Mouse (Mus musculus) kidney, adult 11 months (tissue): ENCODE measurements at regions not wholly inside any gene's neighbourhood (a gene's known extent, or its start where the extent isn't known, plus 50 kb on each side); places are given as distances from the start of the nearest gene placed in this dataset.

Source experiments
- DNase-seq: peaks from one replicate; pipeline ENCODE4 v3.0.0; 2022

GRCm38 (mm10) chr9:120677216-120677615, 106.0 kb downstream of the Rpl14 start:
- DNase-seq, result no peak

GRCm38 (mm10) chr9:120679822-120680426, 108.7 kb downstream of the Rpl14 start:
- DNase-seq, result no peak

GRCm38 (mm10) chr9:120681404-120681803, 110.2 kb downstream of the Rpl14 start:
- no peak for DNase-seq

- peak; percentile 21 for DNase-seq
Observed at GRCm38 (mm10) chr9:120685961-120686360, 114.7 kb downstream of the Rpl14 start.

GRCm38 (mm10) chr9:120689025-120689424, 117.8 kb downstream of the Rpl14 start:
- DNase-seq, result no peak

- DNase-seq, result no peak
Observed at GRCm38 (mm10) chr9:120690510-120690909, 119.3 kb downstream of the Rpl14 start.

- DNase-seq, result peak; percentile 88
Observed at GRCm38 (mm10) chr9:120690961-120691941, 120.0 kb downstream of the Rpl14 start.

GRCm38 (mm10) chr9:120691971-120692401, 120.7 kb downstream of the Rpl14 start:
- no peak for DNase-seq

- no peak for DNase-seq
Observed at GRCm38 (mm10) chr9:120694457-120694856, 123.2 kb downstream of the Rpl14 start.

GRCm38 (mm10) chr9:120695966-120696365, 124.7 kb downstream of the Rpl14 start:
- DNase-seq, result peak; percentile 40

- DNase-seq, result no peak
Observed at GRCm38 (mm10) chr9:120697749-120698148, 126.5 kb downstream of the Rpl14 start.

- no peak for DNase-seq
Observed at GRCm38 (mm10) chr9:120699781-120700180, 128.5 kb downstream of the Rpl14 start.

GRCm38 (mm10) chr9:120702836-120703235, 131.6 kb downstream of the Rpl14 start:
- DNase-seq, result no peak

GRCm38 (mm10) chr9:120703291-120703930, 132.2 kb downstream of the Rpl14 start:
- peak; percentile 41 for DNase-seq

- DNase-seq, result no peak
Observed at GRCm38 (mm10) chr9:120706562-120707198, 135.4 kb downstream of the Rpl14 start.

- no peak for DNase-seq
Observed at GRCm38 (mm10) chr9:120708507-120708906, 137.3 kb downstream of the Rpl14 start.

GRCm38 (mm10) chr9:120709146-120709655, 138.0 kb downstream of the Rpl14 start:
- no peak for DNase-seq

- DNase-seq, result no peak
Observed at GRCm38 (mm10) chr9:120712987-120713386, 141.7 kb downstream of the Rpl14 start.

GRCm38 (mm10) chr9:120715665-120716121, 144.4 kb downstream of the Rpl14 start:
- DNase-seq, result no peak

GRCm38 (mm10) chr9:120718812-120719211, 147.6 kb downstream of the Rpl14 start:
- DNase-seq, result no peak

- peak; percentile 31 for DNase-seq
Observed at GRCm38 (mm10) chr9:120721451-120722123, 150.3 kb downstream of the Rpl14 start.

- no peak for DNase-seq
Observed at GRCm38 (mm10) chr9:120723026-120723425, 151.8 kb downstream of the Rpl14 start.
